Mouse (Mus musculus) thymus, postnatal 25 days (tissue): ENCODE data around the gene Spns1.
"Not testable (repeated sequence)": the region's sequence is repeated elsewhere in the genome, so short reads cannot be mapped to it uniquely, and the experiment has no call there.

ENCODE experiments used
- DNase-seq: peaks from one replicate; pipeline ENCODE4 v3.0.0; 2022

Spns1 gene

DNA sequence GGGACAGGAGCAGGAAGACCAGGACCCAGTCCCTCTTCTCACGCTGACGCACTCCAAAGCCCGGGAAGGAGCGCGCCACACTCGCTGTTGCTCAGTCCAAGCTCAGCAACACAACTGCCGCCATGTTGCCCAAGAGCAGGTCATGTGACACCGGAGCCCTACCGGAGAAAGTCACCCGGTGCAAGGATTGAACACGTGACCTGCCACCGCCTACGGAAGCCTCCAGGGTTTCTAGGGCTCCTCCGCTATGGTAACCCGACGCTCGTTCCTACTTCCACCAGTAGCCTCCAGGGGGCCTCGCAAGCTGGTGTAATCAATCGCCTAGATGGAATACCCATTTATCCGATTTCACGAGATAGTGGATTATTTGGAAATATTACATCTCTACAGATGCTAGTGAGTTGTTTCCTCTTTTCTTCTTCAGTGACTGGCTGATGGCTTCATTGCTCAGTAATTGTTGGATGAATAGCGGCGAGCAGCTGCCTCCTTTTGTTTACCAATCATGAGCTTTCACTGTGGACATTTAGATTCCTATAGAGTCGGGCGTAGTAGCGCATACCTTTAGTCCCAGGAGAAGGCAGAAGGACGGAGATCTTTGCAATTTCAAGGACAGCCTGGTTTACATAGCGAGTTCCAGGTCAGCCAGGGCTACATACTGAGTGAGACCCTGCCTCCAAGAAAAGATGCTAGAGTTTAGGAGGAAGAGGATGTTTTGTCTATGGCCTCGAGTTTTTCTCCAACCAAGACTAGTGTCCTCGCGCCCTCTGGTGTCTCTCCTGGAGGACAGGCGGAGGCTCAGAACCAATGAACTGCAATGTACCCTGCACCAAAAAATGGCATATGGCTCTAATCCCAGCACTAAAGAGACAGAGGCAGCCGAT is at the start of gene Spns1:
Gene Spns1 (minus strand): TSS at position 173 of the 881 bp plus-strand sequence.
- peak; percentile 93 for DNase-seq

- no peak for DNase-seq
These were observed 46.9 kb upstream of the Spns1 start for GRCm38 (mm10) chr7:126424161-126424560.

DNA sequence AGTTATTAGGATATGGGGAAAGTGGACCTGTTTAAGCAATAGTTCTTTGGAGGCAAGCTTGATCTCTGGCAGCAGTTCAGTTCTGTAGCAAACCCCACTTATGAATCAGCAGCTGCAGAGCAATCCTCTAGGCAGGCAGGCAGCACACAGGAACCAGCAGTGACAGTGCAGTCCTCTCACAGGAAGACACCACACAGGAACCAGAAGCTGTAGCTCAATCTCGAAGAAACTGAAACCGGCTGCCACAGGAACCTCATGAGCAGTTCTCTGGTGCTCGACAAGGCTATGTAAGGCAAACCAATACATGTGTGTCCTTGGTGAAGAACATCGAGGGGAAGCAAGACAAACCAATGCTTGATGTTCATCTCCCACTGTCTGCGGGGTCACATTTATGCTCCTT is 44.5 kb upstream of the Spns1 start:
- no peak for DNase-seq

DNA sequence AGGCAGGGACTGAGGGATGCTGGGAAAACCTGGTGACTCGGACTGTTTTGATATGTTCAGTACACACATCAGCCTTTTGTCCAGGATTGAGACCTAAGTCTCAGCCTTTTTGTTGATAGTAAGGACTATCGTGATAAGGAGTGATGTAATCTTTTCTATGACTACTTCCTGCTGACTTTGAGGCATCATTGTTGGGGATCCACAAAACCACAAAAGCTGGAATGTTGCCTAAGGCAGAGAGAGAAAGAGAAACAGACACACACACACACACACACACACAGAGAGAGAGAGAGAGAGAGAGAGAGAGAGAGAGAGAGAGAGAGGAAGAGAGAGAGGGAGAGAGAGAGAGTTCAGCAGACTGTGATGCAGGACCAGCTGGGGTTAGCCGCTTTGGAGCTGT is 41.2 kb upstream of the Spns1 start:
- no peak for DNase-seq

DNA sequence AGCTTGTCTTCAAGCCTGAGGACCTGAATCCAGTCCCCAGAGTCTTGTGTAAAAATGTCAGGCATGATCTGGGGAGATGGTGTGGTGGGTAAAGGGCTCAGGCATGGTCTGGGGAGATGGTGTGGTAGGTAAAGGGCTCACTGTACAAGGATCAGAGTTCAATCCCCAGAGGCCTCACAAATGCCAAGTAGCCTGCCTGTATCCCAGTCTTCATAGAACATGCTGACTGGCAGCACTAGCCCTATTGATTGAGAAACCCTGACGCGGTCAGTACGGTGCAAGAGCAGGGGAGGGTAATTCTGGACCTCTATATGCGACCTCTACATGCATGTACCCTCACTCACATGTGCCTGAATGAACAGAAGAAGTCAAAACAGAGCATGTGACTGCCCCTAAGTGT is 40.4 kb upstream of the Spns1 start:
- no peak for DNase-seq

DNA sequence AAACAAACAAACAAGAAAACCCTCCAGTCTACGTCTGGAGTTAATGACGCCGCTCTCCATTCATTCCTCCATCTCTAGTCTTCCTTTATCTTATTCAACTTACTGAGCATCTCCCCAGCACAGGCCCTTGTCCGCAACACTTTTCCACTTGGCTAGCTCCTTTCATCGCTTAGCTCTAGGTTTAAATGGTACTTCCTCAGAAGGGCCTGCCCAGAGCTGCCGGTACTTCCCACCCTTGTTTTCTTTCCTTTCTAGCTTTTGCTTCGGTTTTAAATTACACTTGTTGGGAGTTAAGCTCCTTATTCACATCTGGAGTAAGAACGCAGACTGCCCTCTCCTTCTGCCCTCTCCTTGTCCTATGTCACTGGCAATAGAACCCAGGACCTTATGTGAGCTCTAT is 39.8 kb upstream of the Spns1 start:
- no peak for DNase-seq

GRCm38 (mm10) chr7:126416615-126417014 is 39.4 kb upstream of the Spns1 start:
- peak; percentile 45 for DNase-seq

- no peak for DNase-seq
These were observed 37.5 kb upstream of the Spns1 start, which contains the start of gene Cd19 for GRCm38 (mm10) chr7:126414725-126415124. TSS of gene Cd19 (minus strand) at chr7:126414889.

GRCm38 (mm10) chr7:126411061-126411460 is 33.8 kb upstream of the Spns1 start:
- DNase-seq: no peak

DNA sequence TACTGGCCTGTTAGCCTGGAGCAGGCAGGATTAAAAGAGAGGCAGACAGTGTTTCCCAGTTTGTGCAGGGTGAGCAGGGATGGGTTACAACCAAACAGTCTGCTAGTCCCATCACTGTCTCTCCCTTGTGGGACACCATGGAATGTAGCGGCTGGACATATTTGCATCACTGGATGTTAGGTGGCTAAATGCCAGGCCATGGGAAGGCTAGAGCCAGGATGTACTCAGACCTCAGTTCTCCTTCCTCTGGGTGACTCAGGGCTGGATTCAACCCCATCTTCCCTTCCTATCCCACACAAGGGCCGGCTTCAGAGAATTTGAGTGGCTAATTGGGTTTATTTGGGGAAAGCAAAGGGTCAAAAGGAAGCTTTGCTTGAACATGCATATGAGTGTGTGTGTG is 31.4 kb upstream of the Spns1 start:
- no peak for DNase-seq

- not testable (repeated sequence) for DNase-seq
These were observed 25.3 kb upstream of the Spns1 start for GRCm38 (mm10) chr7:126402518-126402917.

DNA sequence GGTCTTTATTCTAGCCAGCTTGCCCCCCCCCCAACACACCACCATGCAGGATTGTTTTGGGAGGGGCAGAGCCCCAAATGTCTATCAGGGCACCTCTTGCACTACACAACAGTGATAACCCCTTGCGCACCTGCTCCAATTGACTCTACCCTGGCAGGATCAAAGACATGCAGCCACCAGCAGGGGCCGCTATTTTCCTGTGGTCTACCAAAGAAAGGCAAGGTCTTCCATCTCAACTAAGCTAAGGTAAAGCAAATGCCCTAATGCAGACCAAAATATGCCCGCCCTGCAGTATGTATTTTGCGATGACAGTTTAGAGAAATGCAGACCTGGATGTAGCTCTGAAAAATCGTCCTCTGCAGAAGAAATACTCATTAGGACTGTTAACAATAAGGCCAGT is 22.3 kb upstream of the Spns1 start:
- DNase-seq: peak; percentile 91

GRCm38 (mm10) chr7:126397822-126398221 is 20.6 kb upstream of the Spns1 start:
- no peak for DNase-seq

DNA sequence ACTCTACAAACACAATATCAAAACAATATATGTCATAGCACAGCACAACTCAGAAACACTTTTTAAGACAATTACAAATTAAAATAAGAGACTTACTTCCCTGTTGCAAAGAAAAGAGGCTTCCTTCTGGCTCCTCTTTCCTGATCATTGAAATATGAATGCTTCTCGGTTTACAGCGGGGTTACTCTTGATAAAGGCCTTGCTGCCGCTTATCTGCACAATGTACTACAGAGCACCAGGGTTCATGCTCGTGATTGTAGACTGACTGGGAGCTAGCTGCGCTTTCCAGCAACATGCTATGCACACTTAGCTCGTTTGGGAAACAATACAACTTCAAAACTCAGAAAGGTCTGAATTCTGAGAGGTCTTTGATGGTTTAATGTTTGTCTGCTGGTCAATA is 20.0 kb upstream of the Spns1 start:
- DNase-seq: no peak

DNA sequence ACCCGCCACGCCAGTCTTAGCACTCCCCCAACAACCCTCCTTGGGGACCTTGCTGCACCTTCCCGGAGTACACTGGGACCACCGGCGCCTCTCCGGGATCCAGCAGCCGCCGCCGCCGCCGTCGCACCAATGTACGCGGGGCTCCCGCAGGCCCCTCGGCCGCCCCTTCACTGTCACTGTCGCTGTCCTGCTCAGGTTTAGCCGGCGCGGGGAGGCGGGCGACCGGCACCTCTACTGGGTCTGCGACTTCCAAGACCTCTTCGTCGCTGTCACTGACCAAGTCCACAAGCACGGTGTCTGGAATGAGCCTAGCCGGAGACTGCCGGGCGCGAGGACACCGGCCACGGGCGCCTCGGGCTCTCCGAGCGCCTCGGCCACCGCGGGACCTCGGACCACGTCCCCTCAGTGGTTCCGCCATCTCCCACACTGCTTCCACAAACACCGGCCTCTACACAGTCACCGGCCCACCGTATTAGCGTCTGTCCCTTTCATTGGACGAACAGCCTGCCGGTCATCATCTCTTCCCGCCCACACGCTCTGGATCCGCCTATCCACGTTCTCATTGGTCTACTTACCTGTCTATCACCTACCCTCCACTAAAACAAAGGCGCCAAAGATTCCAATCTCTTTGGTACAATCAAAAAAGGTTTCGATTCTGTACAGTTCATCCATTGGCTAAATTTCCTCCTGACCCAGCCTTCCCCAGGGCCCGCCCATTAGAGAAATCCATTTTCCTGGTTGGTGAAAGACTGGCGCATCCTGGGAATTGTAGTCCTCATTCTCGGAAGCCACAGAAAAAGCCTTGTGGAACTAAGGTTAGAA is 19.3 kb upstream of the Spns1 start, which contains the start of gene Nfatc2ip:
Gene Nfatc2ip (minus strand): TSS at position 440 of the 822 bp plus-strand sequence.
- peak; percentile 95 for DNase-seq

DNA sequence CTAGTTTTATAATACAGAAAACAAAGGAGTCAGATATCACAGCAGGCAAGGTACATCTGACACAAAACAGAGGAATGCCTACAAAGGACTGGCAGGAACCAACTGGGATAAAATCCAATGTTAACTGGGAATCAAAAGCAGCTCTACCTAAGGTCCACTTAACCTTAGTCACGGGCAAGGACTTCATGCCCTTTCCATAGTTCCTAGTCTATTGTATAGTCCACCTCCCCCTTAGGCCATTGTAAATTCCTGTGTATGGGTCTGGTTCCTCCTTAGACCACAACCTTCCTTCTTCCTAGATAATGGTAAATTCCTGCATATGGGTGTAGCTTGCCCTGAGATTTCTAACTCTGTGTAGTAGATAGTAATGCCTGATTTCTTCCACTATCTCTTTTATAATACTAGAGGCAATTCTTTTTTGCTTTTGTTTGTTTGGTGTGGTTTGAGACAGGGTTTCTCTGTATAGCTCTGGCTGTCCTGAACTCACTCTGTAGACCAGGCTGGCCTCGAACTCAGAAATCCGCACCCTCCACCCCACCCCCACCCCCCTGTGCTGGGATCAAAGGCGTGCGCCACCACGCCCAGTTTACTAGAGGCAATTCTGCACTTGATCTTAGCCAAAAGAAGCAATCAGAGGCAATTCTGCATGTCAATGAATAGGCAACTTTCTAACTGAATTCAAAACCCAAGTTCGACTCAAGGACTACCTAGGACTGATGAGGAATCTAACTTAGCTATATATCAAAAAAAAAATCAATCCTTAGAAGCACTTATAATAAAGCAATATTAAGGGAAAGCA is 15.0 kb upstream of the Spns1 start:
- not testable (repeated sequence) for DNase-seq

GRCm38 (mm10) chr7:126388185-126388584 is 10.9 kb upstream of the Spns1 start:
- no peak for DNase-seq

DNA sequence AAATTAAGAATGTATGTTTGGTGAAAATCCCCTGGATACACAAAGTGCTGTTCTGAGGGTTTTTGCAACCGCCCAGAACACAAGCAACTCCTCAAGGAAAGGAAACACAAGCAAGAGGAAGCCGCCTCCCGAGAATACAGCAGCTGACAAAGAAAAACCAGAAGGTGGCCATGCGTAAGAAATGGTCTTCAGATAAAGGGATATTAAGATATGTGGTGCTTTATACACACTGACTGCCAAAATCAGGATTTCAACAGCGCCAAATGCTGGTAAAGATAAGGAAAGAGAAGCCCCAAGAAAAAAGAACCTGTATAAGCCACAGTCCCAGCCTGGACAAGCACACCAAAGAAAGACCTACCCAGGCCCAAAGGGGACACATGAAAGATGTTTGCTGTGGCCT is 6.3 kb upstream of the Spns1 start:
- no peak for DNase-seq

- no peak for DNase-seq
These were observed 360 bp downstream of the Spns1 start for GRCm38 (mm10) chr7:126376903-126377277.

DNA sequence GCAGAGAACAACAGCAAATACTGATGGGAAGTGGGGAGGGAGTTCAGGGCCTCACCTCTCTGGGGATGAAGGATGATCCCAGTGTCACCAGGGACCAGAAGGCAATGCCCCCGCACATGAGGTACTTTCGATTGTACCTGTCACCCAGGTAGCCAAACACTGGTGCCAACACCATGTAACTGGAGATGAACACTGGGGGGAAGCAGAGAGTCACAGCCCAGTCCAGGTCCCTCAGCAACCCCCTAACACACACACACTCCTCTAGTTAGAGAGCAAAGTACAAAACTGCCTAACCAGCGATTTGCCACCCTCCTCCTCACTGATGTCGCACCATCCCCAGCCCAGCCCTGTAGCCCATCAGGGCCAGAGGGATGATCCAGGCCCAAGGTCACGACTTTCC is 2.2 kb downstream of the Spns1 start:
- DNase-seq: no peak

- DNase-seq: no peak
These were observed 2.7 kb downstream of the Spns1 start for GRCm38 (mm10) chr7:126374526-126374925.

DNA sequence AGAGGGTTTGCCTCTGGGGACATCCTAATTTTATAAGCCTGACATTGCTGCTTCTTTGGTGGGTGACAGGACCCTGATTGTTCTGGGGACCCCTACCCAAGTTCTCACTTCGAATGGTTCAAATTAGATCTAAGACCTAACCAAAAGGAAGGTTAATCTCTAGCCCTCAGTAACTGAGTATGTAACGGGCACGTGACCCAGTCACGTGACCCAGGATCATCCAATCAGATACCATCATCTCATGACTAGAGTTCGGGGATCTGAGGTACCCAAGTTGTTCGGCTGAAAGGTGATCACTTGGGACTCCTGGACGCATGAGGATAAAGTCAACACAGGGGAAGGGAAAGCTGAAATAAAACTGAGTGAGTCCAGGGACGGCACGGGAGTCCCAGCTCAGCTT is 4.2 kb downstream of the Spns1 start:
- no peak for DNase-seq

DNA sequence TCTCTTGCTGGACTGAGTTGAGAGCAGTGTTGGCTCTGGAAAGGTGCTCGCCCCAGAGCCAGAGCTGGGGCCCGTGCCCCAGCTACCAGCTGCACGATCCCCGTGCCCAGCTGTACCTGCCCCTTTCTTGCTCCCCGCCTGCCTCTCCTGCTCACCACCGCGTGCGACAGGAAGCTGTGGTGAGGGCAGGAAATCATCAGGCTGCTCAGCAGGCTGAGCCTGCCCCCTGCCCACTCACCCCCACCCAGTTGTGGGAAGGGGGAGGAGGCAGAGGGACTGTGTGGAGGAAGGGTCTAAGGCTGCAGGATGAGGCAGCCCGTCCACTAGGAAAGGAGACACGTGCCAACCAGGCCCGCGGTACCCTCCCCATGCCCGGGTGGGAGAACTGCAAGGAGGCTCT is 7.9 kb downstream of the Spns1 start, which contains the start of gene Lat:
Gene Lat (minus strand): TSS at position 178 of the 400 bp plus-strand sequence.
- DNase-seq: peak; percentile 95
